Mouse (Mus musculus) monocyte, adult 2 months (primary cell): ENCODE results near the gene Misp.

ENCODE experiments used
- DNase-seq, 2 experiments: peaks; one replicate each; pipeline ENCODE4 v3.0.0; 2022; ENCODE audit warnings: low spot score in 2 of 2, low read depth in 1 of 2

The Misp gene

GRCm38 (mm10) chr10:79793738-79794490 lies 26.9 kb upstream of the Misp start:
- no peak for DNase-seq

DNA sequence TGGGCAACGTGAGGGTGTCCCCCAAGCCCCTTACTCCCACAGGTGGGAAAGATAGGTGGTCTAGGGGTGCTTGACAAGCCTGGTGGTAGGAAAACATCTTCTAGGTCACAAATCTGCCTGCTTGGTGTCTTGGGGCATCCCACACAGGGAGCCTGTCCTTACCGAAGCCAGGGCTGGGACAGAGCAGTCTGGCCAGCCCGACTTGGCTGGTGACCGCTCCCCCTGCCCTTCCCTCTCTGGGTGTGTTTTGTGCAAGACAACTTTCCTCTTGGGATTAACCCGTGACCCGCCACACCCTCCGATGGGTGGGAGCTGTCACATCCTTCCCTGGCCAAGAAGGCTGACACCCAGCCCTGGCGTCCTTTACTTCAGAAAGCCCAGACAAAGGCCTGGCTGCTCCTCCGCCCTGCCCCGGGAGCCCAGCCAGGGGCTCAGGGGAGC lies 26.3 kb upstream of the Misp start:
- no peak for DNase-seq

GRCm38 (mm10) chr10:79795905-79796304 lies 24.9 kb upstream of the Misp start:
- DNase-seq, result no peak

DNA sequence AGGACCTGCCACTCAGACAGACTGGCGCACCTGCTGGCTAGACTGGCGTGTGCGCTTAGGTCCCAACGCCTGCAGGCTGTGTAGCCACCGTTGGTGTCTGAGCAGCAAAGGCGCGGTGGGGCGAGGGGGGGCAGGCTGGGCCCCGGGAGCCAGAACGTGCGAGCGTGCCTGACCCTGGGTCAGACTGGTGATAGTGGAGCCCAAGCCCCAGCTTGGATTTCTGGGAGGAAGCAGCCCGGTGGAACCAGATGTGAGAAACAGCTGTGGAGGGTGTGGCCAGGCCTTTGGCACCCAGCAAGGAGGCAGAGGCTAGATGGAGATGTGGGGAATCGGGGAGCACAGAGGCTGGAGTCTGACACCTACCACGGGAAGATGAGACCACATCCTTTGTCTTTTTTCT lies 23.5 kb upstream of the Misp start:
- DNase-seq, result no peak

DNA sequence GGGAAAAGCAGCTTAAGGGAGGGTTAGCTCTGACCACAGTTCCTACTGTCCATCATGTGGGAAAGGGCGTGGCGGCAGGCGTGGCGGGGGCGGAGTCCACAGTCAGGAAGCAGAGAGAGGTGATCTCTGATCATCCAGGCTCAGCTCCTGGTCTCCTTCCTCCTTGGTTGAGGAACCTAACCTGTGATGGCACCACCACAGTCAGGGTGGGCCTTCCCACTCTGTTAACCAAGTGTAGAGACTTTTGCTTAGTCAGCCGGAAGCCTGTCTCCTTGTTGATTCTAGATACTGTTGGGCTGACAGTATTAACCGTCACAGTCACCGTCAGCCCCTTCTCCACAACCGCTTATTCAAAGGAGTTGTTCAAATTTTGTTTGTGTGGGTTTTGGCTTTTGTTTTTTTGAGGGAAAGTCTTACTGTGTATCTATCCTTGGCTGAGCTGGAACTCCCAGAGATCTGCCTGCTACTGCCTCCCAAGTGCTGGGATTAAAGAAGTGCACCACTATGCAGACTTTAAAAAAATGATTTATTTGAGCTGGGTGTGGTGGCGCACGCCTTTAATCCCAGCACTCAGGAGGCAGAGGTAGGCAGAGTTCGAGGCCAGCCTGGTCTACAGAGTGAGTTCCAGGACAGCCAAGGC lies 22.4 kb upstream of the Misp start:
- no peak for DNase-seq

- no peak for DNase-seq
These were observed 20.3 kb upstream of the Misp start for GRCm38 (mm10) chr10:79800508-79800907.

DNA sequence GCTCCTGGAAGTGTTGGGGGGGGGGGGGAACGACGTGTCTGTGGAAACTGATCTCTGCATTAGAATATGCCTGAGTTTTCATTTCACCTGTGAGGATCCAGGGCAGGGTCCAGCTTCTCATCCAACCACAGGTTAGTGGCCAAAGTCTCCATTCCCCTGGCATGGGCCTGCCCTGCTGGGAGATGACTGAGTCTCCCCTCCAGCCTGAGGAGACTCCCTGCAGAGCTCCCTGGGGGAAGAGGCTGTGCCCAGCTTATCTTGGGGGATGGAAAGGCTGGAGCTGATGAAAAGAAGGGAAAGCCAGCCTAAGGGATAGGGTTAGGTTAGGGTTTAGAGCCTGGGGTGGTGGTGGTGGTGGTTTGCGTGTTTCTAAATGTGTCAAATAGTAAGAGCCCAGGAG lies 19.0 kb upstream of the Misp start:
- DNase-seq, result no peak

- DNase-seq, result peak; percentile 29 to 36
These were observed 18.3 kb upstream of the Misp start for GRCm38 (mm10) chr10:79802331-79802971.

DNA sequence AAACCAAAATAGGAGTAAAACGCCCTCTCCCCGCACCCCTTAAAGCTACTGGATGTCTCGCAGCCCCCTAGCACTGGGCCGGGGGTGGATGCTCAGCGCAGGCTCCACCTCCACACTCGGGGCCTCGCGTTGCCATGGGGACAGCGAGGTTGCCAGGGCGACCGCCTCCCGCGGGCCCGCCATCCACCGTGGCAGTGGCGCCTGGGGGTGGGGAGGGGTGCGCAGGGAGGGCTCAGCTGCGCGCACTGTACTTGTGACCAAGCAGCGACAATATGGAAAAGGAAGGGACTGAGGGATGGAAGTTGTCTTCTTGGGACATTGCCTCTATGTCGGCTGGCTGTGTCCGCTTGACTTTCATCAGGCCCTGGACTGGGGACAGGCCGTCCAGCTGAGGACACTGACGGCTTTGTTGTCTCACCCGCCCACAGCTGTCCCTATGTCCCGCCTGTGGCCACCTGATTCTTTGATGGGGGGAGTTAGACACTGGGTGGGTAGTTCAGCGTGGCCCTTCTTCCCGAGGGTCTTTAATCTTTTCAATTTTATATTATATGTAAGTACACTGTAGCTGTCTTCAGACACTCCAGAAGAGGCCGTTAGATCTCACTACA lies 17.0 kb upstream of the Misp start:
- no peak for DNase-seq

DNA sequence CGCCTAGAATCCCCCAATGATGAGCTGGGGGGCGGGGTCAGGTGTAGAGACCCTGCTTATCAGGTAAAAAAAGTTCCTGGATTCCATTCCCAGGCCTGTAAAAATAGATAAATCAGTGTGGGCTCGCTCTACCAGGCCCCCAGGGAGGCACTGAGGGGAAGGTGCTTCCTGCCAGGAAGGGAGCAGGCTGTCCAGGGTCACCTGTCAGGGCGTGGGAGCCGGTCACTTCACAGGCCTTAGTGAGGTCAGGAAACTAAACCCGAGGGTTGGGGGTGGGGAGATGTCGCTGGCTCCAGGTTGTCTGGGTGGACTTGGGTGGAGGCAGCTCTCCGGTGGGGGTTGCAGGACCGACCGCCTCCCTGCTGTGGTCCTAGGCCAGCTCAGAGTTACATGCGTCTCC lies 15.2 kb upstream of the Misp start:
- no peak for DNase-seq

DNA sequence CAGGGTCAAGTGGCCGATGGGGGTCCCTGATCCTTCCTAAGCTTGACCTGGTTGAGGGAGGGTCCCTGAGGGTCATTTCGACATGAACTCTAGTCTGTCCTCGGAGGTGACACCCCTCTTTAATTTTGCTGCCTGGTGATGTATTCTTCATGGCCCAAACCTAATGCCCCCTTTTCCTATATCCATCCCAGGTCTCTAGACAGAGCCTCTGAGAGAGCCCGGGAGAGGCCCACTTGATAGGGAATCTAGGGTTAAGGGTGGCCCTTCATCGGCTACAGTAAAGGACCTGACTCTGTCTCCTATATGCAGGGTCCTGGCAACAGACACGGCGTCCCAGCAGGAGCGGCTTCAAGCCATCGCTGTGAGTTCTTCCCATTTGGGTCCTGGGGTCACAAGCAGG lies 14.5 kb upstream of the Misp start:
- DNase-seq, result no peak

GRCm38 (mm10) chr10:79806972-79807371 lies 13.8 kb upstream of the Misp start:
- DNase-seq, result no peak

DNA sequence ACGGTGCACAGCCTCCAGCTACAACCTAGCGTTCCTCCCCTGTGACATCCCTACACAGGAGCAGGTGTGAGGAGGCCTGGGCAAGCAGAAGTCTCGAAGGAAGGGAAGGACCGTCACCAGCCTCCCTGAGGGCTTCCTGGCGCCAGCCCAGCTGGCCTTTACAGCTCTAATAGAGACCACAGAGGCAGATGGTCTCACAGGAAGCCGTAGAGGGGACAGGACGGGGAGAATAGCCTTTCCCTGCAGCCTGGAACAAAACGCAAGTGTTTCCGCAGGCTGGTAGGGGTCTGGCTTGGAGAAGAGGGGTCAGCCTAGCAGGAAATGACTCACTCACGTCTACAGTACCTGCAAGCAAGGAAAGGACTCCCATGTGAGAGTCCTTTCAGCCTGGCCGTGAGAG lies 13.0 kb upstream of the Misp start:
- DNase-seq, result no peak

DNA sequence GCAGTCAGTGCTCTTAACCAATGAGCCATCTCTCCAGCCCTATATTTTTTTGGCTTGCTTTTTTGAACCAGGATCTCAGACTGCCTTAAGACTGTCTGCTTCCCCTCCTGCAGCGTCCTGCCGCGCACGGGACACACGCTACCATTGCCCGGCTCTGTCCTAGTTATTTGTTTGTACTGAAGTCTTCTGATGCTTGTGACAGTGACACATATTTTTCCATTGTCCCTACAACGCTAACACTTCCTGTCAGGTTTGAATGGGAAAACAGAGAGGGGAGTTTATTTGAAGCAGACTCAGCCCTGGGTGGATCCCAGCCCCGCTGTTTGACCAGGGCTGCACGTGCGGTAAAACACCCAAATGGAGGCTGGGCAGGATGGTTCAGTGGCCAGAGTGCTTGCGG lies 12.1 kb upstream of the Misp start:
- DNase-seq, result no peak

GRCm38 (mm10) chr10:79811736-79812637 lies 8.8 kb upstream of the Misp start:
- peak; percentile 42 to 69 for DNase-seq

DNA sequence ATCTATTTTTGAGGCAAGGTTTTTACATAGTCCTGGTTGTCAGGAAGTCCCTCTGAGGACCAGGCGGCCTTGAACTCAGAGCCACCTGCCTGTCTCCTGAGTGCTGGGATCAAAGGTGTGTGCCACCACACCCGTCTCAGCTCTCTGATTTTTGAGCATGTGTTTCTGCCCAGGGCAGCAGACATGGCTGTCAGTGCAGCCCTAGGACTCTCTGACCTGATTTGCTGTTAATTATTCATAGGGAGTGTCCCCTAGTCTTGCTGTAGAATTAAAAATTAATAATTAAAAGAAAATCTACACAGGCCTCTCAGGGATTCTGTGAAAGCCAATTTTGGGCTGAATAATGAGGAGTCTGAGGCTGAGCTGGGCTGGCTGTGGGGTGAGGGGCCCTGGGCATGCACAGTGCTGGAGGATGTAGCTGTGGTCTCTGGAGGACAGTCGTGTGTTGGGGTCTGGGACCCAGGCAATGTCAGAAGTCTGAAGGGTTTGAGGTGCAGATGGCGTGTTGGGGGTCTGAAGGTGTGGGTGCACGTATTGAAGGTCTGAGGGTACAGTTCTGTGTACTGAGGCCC lies 6.4 kb upstream of the Misp start:
- no peak for DNase-seq

GRCm38 (mm10) chr10:79815671-79816494 lies 4.9 kb upstream of the Misp start:
- no peak for DNase-seq

- no peak for DNase-seq
These were observed 3.7 kb upstream of the Misp start for GRCm38 (mm10) chr10:79817111-79817510.

GRCm38 (mm10) chr10:79818225-79818624 lies 2.6 kb upstream of the Misp start:
- DNase-seq, result no peak

DNA sequence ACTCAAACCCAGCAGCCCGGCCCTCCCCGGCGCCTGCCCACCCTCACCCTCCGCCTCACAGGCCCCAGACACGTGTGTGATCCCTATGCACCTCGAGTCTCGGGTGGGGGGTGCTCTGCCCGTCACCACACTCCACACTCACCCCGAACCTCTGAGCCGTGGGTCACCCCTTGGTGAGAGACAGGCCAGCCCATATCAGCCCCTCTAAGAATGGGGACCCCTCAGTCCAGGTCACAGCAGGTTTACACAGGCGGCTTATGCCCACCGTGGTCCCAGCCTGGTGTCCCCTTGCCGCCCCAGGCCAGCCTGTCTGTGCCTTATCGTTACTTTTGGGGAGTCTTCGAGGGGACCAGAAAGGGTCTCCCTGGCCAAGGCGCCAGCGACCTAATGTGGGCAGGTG lies 1.2 kb upstream of the Misp start:
- DNase-seq, result no peak
